Mouse (Mus musculus) heart, adult 8-10 months (tissue): Measurements from ENCODE around the gene Jchain. TPM values are rescaled to one million over a fixed set of nuclear protein-coding genes. Genes with fewer than 3 reads are reported as not detected.
A peak's percentile ranks its signal among the peaks of the same experiment; 100 is the strongest.
"Not testable (repeated sequence)": the region's sequence is repeated elsewhere in the genome, so short reads cannot be mapped to it uniquely, and the experiment has no call there.

Experiments
- DNase-seq: peaks from one replicate; pipeline ENCODE4 v3.0.0; 2022; ENCODE audit warnings: low spot score
- total RNA-seq, 4 experiments: library from RNA; stranded (reverse); gene quantifications; 2 replicates each; pipeline ENCODE4 v1.2.4; 2022

The Jchain gene
- under 1 TPM in 3 of 4 experiments, not detected in 1; 0.22 to 0.63 (median 0.37) TPM for total RNA-seq

- no peak for DNase-seq
Measured at GRCm38 (mm10) chr5:88527657-88528056, at the start of gene Jchain. Jchain (minus strand) TSS chr5:88527891.

GRCm38 (mm10) chr5:88575506-88576338, 48.0 kb upstream of the Jchain start:
- DNase-seq = no peak

DNA sequence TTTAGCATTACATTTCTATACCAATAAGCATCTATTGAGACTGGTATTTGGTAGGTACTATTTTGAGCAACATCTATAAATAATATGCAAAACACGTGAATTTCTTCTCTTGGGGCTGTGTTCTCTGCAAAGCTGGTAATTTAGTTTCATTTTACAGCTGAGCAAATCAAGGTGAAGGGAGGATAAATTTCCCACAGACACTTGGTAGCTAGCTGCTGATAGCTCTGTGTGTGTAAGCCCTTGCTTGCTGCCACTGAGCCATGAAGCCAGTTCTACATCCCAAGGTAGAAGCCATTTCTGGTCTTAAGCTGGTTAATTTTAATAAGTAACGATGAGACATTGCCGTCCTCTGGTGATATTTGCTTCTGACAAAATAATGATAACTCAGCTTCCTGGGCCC, 47.1 kb upstream of the Jchain start:
- no peak for DNase-seq

DNA sequence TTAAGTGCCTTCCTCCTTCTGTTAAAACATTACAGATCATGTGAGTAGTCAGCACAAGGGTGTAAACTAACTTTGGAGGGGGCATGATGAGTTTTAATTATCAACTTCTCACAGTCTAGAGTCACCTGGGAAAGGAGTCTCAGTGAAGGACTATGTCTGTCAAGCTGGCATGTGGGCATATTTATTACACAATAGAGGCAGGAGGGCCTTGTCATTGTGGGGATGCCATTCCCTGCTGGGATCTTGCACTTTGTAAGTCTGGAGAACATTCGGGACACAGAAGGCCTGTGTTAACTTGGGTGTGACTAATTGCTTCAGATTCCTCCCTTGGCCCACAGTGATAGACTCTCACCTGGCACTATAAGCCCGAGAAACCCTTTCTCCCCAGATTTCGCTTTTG, 41.9 kb upstream of the Jchain start:
- no peak for DNase-seq

GRCm38 (mm10) chr5:88566034-88566841, 38.5 kb upstream of the Jchain start:
- DNase-seq = no peak

DNA sequence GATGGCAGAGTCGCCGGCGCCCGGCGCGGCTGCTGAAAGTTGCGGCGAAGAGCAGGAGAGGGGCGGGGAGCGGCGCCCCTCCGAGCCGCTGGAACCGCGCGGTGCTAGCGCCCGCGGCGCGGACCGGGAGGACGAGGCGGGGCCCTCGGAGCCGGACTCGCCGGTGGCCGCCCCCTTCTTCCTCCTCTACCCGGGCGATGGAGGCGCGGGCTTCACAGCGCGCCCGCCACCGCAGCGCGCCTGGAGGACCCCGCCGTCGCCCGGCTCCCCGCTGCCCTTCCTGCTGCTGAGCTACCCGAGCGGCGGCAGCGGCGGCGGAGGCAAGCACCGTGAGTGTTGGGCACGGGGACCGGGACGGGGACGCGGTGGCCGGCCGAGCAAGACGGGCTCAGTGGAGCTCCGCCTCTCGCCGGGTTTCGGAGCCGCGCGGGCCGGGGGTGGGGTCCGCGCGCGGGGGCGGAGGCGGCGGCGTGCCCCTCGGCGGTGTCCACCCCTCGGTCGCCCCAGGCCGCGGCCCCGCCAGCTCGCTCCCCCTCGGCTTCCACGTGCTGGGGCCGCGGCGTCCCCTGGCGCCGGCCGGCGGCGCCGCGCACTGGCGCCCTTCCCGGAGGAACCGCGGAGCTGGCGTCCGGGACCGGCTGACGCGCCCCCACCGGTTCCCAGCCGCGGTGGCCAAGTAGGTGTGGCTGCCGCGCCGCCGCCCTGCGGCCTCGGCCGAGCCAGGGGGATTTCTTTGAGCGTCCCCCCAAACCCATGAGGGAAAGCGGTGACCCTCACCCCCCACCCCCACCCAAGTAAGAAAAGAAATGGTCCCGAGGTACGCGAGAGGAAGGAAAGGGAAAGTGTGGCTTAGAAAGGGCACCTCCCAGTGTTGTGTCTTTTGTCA, 37.7 kb upstream of the Jchain start:
- peak; percentile 48 for DNase-seq

GRCm38 (mm10) chr5:88564501-88565147, 36.9 kb upstream of the Jchain start, which contains the start of gene Rufy3:
Rufy3 (plus strand) TSS chr5:88565040.
- peak; percentile 77 for DNase-seq

DNA sequence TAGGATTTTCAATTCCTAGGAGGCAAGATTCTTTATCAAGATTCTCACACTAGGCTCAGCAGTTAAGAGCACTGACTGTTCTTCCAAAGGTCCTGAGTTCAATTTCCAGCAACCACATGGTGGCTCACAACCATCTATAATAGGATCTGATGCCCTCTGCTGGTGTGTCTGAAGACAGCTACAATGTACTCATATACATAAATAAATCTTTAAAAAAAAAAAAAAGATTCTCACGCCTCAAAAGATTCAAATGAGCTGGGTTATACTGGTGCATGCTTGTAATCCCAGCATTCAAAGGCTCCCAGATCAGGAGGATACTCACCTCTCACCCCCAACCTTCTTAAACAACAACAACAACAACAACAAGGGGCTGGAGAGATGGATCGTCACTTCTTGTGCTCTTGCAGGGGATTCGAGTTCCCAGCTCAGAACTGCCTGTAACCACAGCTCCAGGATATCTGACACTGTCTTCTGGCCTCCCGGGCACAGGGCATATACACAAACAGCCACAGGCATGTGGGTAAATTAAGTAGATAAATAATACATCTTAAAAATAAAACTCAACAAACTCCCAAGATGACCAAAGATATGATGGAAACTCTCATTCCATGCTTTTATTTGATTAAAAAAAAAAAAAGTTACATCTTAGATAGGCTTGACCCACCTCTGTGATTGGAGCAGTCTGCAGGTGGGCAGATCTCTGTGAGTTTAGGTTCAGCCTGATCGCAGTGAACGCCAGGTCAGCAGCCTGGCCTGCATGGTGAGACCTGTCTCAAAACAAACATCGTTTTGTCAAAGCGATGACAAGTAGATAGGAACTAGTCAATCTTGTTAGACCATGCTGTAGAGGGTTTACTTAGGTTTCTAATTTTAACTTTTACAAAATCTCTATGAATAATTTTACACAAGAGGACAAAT, 35.4 kb upstream of the Jchain start:
- no peak for DNase-seq

DNA sequence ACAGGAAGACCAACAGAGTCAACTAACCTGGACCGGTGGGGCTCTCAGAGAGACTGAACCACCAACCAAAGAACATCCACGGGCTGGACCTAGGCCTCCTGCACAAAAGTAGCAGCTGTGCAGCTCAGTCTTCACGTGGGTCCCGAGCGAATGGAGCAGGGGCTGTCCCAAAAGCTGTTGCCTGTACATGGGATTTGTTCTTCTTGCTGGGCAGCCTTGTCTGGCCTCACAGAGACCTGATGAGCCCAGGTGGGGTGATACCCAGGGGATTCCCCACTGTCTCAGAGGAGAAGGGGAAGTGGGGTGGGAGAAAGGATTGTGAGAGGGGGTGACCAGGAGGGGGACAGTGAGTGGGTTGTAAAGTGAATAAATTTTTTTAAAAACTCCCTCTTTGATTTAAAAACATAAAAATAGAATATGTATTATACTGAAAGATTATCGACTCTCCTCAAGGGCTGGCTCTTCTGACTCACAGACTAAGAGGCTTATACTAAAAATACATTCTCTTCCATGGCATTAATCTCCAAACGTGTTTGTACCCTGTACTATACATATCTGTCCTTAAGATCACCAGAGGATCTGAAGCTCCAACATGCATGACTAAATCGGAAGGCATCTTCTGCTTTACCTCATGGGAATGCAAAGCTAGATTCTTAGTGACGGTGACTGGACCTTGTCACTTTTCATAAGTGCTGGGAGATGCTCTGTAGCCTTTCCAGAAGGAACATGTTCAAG, 33.6 kb upstream of the Jchain start:
- DNase-seq = no peak

DNA sequence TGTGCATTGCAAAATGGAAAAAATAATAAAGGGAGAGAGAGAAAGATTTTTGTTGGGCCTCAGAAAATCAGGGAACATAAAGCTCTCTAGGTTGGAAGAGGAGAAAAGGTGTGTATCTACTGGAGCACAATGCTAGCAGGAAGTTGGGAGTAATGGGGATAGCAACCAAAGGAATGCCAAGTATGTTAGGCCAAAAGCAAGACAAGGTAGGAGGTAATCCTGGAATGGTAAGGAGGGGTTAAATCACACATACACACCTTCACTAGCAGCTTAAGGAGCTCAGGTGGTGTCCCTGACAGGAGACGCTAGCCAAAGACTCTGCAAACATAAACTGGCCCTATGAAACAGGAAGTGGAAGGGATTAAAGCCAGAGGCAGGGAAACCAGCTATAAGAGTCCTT, 31.3 kb upstream of the Jchain start:
- DNase-seq = no peak

GRCm38 (mm10) chr5:88554086-88554886, 26.6 kb upstream of the Jchain start, which contains the start of gene Utp3:
Utp3 (plus strand) TSS chr5:88554462.
- peak; percentile 94 for DNase-seq

DNA sequence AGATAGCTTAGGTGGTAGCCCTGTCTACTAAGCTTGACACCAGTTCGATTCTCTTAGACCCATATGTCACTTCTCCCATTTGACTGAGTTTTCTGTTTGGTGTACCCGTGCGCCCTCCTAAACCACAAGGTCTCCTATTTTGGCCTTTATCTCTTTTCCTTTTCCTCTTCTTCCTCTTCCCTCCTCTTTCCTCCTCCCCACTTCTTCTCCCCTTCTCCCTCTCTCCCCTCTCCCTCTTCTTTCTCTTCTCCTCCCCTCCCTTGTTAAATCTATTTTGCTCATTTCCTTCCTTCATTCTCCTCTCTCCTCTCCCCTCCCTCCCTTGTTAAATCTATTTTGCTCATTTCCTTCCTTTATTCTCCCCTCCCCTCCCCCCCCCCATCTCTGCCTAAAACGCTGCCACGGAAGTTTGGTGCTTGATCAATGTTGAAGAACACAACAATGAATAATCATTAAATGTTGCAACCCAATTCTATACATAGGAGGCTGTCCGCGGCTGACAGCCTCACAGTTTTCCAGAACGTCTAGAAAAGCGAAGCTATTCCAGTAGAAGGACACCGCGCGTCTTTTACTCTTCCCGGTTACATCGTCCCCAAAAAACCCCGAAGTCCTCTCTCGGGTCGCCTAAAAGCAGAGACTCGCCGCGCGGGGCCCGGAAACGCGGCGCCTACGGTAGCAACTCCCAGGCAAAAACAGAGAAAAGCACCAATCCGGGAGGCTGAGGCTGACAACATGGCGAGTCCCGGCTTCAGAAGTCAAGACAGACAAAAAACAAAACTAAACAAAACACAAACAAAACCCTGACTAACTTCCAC, 25.8 kb upstream of the Jchain start:
- no peak for DNase-seq

DNA sequence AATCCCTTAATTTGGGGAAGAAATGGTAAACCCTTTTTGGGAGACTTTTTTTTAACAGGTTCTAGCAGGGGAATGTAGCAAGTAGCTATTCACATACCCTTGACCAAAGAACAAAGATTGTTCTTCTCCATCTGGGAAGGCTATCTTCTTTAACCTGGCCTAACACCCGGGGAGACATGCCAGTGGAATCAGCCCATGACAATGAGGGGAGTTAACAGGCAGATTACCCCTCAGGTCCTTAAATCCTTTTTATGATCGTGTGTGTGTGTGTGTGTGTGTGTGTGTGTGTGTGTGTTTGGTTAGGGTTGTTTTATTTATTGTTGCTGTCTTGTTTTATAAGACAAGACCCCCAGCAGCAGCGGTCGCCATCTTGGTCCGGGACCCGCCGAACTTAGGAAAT, 17.8 kb upstream of the Jchain start:
- DNase-seq = no peak

DNA sequence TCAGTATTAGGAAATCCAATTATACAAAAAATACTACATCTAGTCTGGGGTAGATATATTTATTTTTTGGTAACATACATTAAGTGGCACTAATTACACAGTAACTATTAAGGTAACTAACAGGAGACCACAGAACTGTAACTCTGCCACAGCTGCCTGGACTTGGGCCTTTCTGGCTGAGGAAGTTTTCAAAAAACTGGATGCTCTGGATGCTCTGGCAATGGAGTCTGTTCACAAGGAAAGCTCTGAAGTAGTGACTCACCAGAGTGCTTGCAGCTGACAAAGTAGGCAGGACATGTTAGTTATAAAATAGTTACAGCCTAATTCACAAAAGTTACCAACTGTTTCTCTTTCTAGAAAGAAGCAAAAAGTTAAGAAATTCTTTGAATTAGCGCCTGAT, 16.7 kb upstream of the Jchain start:
- DNase-seq = not testable (repeated sequence)

DNA sequence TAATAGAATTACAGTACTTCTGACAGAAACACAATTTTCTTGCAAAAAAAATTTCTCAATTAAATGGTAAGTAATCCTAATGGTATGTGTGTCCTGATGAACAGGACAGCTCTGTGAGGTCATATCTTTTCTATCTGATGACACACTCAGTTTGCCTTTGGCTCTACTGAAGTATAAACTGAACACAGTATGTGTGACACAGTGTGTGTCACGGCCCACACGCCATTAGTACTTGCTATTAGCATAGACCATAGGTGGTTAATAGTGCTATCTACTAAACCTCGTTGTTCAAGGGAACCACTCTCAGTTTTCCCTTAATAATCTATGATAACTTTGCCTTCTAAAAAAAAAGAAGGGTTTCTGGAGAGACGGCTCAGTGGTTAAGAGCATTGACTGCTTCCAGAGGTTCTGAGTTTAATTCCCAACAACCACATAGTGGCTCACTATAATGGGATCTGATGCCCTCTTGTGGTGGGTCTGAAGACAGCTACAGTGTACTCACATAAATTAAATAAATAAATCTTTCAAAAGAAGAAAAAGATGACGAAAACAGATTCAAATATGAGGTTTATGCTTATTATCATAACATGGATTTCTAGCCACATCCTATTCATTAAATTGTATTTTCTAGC, 15.1 kb upstream of the Jchain start:
- DNase-seq = peak; percentile 47

GRCm38 (mm10) chr5:88540845-88541244, 13.2 kb upstream of the Jchain start:
- no peak for DNase-seq

DNA sequence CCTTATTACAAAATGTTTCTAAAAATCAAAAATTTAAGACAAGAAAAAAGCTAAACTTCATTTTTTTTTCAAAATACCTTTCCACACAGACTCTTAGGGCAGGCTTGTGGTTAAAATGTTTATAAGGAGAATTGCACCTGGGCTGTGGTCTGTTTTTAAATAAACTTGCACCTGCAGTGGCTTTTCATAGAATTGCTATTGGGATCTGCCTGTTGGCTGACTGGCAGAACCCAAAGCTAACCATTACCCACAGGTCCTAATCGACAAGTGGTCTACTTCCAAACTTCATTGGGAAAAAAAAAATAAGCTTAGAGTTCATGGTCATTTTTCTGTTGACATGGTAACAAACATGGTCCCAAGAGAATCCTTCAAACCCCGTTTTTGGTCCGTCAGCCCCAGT, 7.0 kb upstream of the Jchain start:
- DNase-seq = no peak
